Mouse (Mus musculus) lung, adult 18-20 months (tissue): ENCODE measurements around the gene Stard9.

ENCODE experiments used
- DNase-seq, 2 experiments: peaks; one replicate each; pipeline ENCODE4 v3.0.0; 2022; ENCODE audit warnings: mixed read lengths in 2 of 2

Stard9 gene

GRCm38 (mm10) chr2:120655905-120656304 lies 27.0 kb downstream of the Stard9 start:
- no peak for DNase-seq

GRCm38 (mm10) chr2:120656711-120657110 lies 27.8 kb downstream of the Stard9 start:
- no peak for DNase-seq

GRCm38 (mm10) chr2:120658486-120658885 lies 29.6 kb downstream of the Stard9 start:
- no peak for DNase-seq

GRCm38 (mm10) chr2:120659318-120659717 lies 30.4 kb downstream of the Stard9 start:
- no peak for DNase-seq

- DNase-seq = peak in 1 of 2 experiments; percentile 41
These were observed 31.7 kb downstream of the Stard9 start for GRCm38 (mm10) chr2:120660486-120661078.

- DNase-seq = no peak
These were observed 33.8 kb downstream of the Stard9 start for GRCm38 (mm10) chr2:120662766-120663165.

- no peak for DNase-seq
These were observed 34.7 kb downstream of the Stard9 start for GRCm38 (mm10) chr2:120663491-120664154.

- no peak for DNase-seq
These were observed 38.5 kb downstream of the Stard9 start for GRCm38 (mm10) chr2:120667446-120667845.

- no peak for DNase-seq
These were observed 41.3 kb downstream of the Stard9 start for GRCm38 (mm10) chr2:120670253-120670652.

GRCm38 (mm10) chr2:120681151-120681550 lies 52.2 kb downstream of the Stard9 start:
- DNase-seq = peak in 1 of 2 experiments; percentile 4

- no peak for DNase-seq
These were observed 68.8 kb downstream of the Stard9 start for GRCm38 (mm10) chr2:120697767-120698166.

GRCm38 (mm10) chr2:120700379-120700885 lies 71.5 kb downstream of the Stard9 start:
- DNase-seq = no peak

- no peak for DNase-seq
These were observed 73.8 kb downstream of the Stard9 start for GRCm38 (mm10) chr2:120702675-120703074.

- DNase-seq = no peak
These were observed 78.1 kb downstream of the Stard9 start for GRCm38 (mm10) chr2:120707041-120707440.

- DNase-seq = no peak
These were observed 81.2 kb downstream of the Stard9 start for GRCm38 (mm10) chr2:120710154-120710553.

- DNase-seq = no peak
These were observed 82.0 kb downstream of the Stard9 start for GRCm38 (mm10) chr2:120710948-120711347.

- no peak for DNase-seq
These were observed 84.5 kb downstream of the Stard9 start for GRCm38 (mm10) chr2:120713441-120713840.

GRCm38 (mm10) chr2:120718496-120718895 lies 89.6 kb downstream of the Stard9 start:
- no peak for DNase-seq

GRCm38 (mm10) chr2:120720821-120721220 lies 91.9 kb downstream of the Stard9 start:
- DNase-seq = no peak

GRCm38 (mm10) chr2:120721911-120722310 lies 93.0 kb downstream of the Stard9 start:
- no peak for DNase-seq

- no peak for DNase-seq
These were observed 93.6 kb downstream of the Stard9 start for GRCm38 (mm10) chr2:120722491-120722890.

- no peak for DNase-seq
These were observed 94.7 kb downstream of the Stard9 start for GRCm38 (mm10) chr2:120723621-120724020.

- no peak for DNase-seq
These were observed 95.3 kb downstream of the Stard9 start for GRCm38 (mm10) chr2:120724176-120724575.
